Mouse (Mus musculus): ENCODE results near the gene Ttc41.

The Ttc41 gene

DNA sequence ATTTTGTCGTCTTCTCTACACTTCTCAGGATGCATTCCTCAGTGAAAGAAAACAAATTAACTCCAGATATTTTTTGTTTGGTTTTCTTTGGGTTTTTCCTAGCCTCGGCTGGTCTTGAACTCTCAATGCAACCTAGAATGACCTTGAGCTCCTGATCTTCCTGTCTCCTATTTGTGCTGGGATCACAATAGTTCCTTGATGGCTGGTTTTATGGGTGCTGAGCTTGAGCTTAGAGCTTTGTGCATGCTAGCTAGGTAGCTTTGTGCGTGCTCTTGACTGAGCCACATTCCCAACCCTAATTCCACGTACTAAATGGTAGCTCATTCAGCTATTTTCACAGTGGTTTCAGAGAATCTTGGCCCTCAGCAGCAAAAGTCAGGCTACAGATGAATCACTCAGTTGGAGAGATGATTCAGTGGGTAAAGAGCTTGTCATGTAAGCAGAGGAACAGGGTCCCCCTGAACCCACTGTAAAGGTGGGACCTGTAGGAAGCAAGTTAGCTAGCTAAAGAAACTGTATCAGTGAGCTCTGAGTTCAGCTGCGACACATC, 78.6 kb downstream of the Ttc41 start:
- no peak for DNase-seq (ENCODE audit: low spot score in 2 of 2)

DNA sequence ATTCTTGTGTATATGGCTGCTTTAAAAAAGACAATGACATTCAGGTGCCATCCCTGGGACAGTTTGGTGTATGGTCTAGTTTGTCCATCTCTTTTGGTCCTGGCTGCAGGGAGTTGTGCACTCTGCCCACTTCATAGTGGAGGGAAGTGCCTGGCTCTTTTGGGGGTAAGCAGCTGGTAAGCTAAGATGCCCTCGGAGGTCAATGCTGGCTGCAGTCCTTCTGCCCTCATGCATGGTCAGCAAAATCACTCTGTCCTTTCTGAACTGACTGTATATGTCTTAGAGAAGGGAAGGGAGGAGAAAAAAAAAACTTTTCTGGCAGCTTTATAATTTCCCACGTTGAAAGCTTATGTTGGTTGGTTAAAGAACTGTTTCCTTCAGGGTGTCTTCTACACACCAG, 79.8 kb downstream of the Ttc41 start:
- DNase-seq (ENCODE audit: low spot score in 2 of 2), result no peak

DNA sequence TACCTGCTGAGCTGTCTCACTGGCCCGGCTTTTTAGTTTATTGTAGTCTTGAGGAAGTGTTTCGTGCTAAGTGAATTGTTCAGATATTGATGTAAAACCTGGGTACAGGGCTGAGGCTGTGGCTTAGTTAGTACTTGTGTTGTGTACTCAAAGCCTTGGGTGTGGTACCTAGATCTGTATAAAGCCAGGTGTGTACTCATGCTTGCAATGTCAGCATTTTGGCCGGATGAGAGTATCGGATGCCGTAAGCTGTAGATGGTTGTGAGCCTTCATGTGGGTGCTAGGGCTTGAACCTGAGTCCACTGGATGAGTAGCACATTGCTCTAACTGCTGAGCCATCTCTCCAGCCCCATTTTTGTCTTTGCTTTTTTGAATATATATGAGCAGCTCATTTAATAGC, 80.5 kb downstream of the Ttc41 start:
- no peak for DNase-seq (ENCODE audit: low spot score in 2 of 2)

DNA sequence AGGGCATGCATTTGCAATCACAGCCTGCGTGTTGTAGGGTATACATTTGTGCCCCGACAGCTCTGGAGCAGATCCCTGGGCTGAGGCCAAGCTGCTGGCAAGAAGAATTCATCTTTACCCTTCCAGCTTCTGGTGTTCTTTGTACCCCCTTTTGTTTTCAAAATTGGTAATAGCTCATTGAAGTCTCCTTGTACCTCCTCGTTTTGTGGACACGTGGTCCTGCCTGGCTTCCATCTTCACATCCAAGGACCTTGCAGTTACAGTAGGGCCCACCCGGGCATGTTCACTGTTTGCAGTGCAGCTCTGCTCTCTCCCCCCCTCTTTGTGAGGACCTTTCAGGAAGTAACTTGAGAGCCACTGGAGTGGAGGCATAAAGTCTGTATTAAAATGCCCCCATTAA, 82.6 kb downstream of the Ttc41 start:
- DNase-seq (ENCODE audit: low spot score in 2 of 2), result no peak

DNA sequence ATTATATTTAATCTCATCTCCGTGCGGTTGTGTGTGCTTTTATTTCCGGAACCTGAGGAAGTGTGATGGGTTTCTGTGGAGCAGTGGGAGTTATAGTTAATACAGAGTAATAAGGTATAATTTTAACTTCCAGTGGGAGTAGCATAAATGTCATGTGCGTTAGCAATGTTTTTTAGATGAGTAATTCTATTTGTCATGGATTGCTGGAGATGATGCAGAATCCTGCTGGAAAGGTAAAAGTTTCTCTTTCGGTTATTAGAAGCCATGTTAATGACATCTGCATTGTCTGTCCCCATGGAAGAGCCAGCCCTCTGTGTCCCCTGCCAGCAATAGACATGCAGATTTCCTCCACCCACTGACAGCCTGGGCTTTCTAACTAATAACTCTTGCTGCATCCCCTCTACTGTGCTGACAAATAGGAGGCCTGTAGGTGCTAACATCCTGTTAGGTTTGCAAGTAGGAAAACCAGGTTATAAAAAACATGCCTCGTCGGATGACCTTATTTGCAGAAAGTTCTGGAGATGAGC, 83.6 kb downstream of the Ttc41 start:
- DNase-seq (ENCODE audit: low spot score in 2 of 2), result no peak

DNA sequence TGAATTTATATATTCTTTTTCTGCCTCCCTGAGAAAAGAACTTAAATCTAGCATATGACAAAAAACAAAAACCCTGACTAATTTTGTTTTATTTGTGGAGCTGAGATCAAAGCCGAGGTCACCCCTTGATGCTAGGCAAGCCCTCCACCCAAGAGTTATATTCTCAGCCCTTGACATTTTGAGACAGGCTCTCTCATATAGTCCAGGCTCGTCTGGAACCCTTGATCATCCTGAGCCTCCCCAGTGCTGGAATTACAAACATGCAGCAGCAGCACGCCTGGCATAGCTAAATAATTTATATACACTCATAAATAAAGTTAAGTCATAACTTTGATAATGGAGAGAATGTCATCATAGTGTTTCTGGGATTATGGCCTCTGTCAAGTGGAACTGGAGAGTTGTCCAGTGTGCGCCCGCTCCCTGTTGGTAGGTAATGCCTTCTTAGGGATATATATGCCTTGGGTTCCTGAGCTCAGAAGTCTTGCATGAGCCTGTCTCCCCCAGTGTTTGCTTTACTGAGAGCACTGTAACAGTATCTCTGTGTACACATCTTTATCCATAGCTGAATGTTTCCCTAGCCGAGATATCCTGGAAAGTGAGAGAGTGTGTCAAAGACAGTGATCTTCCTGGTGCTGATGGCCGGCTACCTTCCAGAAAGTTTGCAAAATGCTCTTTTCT, 86.0 kb downstream of the Ttc41 start:
- DNase-seq (ENCODE audit: low spot score in 2 of 2), result no peak

GRCm38 (mm10) chr10:86793509-86793951, 87.9 kb downstream of the Ttc41 start:
- no peak for DNase-seq (ENCODE audit: low spot score in 2 of 2)

DNA sequence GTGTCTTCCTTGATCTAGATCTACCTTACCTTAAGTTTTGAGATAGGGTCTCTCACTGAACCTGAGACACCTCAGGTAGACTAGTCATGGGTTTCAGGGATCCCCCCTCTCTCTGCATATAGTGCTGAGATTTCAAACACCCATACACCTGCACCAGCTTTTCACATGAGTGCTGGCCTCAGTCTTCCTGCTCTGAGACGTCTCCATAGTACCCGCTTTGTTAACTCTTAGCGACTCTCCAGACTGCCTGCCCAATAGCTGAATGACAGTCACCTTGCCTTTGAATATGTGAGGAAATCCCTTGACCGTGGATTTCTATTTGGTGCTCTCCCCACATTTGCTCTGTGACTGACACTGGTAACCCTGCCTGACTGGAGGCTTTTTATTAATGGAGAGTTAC, 88.6 kb downstream of the Ttc41 start:
- no peak for DNase-seq (ENCODE audit: low spot score in 2 of 2)

GRCm38 (mm10) chr10:86794794-86795535, 89.4 kb downstream of the Ttc41 start:
- DNase-seq (ENCODE audit: low spot score in 2 of 2), result no peak

GRCm38 (mm10) chr10:86796073-86796741, 90.6 kb downstream of the Ttc41 start:
- no peak for DNase-seq (ENCODE audit: low spot score in 2 of 2)

DNA sequence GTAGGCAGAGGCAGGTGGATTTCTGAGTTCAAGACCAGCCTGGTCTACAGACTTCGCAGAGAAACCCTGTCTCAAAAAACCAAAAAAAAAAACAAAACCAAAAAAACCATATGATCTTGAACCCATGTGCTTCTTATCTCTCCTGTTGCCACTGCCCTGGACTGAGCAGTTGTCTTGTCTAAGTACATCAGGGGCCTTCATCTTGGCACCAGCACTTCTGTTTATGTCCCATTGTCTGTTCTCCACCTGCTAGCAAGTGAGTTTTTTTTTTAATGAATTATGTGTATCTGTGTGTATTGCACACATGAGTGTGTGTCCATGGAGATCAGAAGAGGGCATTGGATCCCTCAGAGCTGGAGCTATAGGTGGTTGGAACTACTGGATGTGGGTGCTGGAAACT, 101.8 kb downstream of the Ttc41 start:
- DNase-seq (ENCODE audit: low spot score in 2 of 2), result no peak

- no peak for DNase-seq (ENCODE audit: low spot score in 2 of 2)
Measured at GRCm38 (mm10) chr10:86808013-86808758, 102.6 kb downstream of the Ttc41 start.

DNA sequence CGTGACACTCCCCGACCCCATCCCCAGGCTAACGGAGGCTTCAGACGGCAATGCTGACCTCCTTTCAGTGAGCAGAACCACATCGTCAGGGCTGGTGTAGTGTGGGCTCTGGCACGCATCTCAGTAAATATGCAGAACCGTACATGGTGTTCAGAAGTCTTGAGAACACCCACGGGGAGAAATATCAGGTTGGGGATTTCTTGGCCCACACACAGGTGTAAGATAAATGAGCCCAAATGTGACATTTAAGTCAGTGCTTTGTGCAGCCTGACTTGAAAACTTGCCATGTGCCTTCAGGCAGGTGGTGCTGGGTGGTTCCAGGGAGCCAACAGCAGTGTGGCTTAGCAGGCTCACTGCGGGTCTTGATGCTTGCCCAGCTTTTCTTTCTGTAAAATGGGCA, 104.4 kb downstream of the Ttc41 start:
- DNase-seq (ENCODE audit: low spot score in 2 of 2), result no peak

DNA sequence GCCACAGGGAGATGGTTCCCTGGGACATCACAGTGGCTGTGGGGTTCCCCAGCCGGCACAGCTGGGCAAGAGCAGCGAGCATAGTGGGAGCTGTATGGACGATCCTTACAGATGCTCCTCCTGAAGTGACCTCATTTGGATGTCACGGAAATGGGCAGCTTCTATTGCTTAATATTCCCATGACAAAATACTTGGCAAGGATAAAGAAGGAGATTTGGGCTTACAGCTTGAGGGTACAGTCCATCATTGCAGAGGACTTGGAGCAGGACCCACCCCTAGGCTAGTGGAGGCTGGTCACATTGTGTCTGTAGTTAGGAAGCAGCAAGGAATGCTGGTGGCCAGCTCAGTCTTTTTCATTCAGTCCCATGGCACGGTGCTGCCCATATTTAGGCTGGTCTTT, 105.0 kb downstream of the Ttc41 start:
- DNase-seq (ENCODE audit: low spot score in 2 of 2), result no peak

- peak in 1 of 2 experiments; percentile 24 for DNase-seq (ENCODE audit: low spot score in 2 of 2)
Measured at GRCm38 (mm10) chr10:86814292-86815131, 108.9 kb downstream of the Ttc41 start.

DNA sequence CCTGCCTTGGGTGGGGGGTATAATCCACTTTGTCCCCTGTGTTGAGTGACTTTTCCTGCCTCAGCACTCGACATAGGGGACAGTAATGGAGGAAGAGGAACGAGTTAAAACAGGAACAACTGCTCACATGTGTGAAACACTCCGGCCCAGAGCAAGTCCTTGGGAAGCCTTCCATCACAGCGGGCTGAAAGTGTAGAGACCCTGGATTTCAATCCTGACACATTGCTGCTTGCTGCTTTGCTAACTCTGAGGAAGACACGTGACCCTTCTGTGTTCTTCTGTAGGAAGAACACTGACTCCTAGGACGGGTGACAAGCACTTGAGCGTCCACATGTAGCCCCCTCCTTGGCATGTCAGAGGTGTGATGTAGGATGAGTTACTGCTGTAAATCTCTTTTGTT, 109.5 kb downstream of the Ttc41 start:
- DNase-seq (ENCODE audit: low spot score in 2 of 2), result no peak

GRCm38 (mm10) chr10:86819649-86820165, 114.1 kb downstream of the Ttc41 start:
- no peak for DNase-seq (ENCODE audit: low spot score in 2 of 2)

DNA sequence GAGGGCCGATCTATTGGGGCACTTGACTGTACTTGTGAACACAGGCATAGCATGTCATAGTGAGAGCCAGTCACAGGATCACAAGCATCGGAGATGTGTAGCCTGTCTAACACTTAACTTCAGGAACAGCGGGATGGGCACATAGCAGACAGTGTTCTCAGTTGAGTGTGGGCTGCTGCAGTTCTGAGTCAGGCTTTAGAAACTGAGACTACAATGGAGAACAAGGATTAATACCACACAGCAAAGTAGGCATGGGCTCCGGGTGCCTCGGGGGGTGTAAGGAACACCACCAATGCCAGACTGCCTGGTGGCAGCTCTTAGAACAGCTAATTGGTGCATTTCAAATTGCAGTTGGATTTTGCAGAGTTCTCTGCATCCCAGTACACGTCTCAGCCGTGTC, 115.4 kb downstream of the Ttc41 start:
- no peak for DNase-seq (ENCODE audit: low spot score in 2 of 2)

DNA sequence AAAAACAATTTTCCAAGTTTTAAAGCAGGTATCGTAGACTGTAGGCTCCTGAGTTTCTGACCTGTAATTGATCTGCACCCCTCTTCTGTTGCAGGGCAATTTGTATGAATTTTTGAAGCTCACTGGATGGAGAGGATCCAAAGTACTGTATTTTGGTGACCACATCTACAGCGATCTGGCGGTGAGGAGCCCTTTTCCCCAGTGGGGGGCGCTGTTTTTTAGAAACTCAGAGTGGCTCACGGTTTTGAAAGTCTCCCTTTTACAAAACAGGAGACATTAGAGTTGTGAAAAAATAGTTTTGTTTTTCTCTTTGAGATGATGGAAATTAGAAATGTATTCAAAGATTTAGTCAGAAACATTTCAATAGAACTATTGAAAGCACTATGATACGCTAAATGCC, 118.5 kb downstream of the Ttc41 start:
- DNase-seq (ENCODE audit: low spot score in 2 of 2), result no peak

GRCm38 (mm10) chr10:86824871-86825270, 119.3 kb downstream of the Ttc41 start:
- DNase-seq (ENCODE audit: low spot score in 2 of 2), result no peak
